Mouse (Mus musculus) brain, embryonic 14.5 days (tissue): ENCODE measurements at regions not wholly inside any gene's neighbourhood (a gene's known extent, or its start where the extent isn't known, plus 50 kb on each side); places are given as distances from the start of the nearest gene placed in this dataset.

Experiments
- CTCF ChIP-seq: fragments of 200-500 bp; IDR thresholded peaks from 2 replicates; pipeline ENCODE4 v1.5.1; 2012; ENCODE audit warnings: inconsistent platforms, mild to moderate bottlenecking, moderate library complexity, borderline replicate concordance; ENCODE audit not compliant: insufficient read depth, insufficient read length; ENCODE audit errors: extremely low read depth
- POLR2A ChIP-seq: fragments of 200-500 bp; IDR thresholded peaks from 2 replicates; pipeline ENCODE4 v1.6.1; 2012; ENCODE audit warnings: mild to moderate bottlenecking, inconsistent platforms, borderline replicate concordance; ENCODE audit not compliant: poor library complexity, insufficient read depth, insufficient read length, severe bottlenecking; ENCODE audit errors: extremely low read depth

DNA sequence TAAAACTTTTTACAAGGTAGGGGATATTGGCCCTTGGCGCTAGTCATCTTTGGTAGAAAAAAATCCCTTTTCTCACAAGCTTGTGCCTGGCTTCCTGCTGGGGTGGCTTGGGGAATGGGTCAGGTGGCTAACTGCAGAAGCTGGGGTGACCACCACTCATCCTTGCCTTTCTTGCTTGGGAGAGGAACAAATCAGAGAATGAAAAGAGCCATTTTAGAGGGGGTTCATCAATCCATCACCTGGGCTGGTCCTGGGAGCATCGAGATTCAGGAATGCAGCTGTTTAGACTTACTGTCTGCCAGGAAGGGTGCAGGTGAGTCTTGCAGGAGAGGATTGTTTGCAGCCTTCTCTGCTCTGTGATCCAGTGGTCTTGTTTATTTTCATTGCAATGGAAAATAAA lies 52.2 kb upstream of the Comtd1 start:
- no peak for TF ChIP-seq CTCF
- TF ChIP-seq POLR2A = no peak
